Mouse (Mus musculus): ENCODE results near the gene Tet2.

Tet2 gene

GRCm38 (mm10) chr3:133516137-133516536 lies 28.8 kb downstream of the Tet2 start:
- DNase-seq: peak; percentile 93 to 94

GRCm38 (mm10) chr3:133515204-133515969 lies 29.6 kb downstream of the Tet2 start:
- no peak for DNase-seq

- no peak for DNase-seq
Observed at GRCm38 (mm10) chr3:133514290-133514689, 30.6 kb downstream of the Tet2 start.

GRCm38 (mm10) chr3:133513475-133513874 lies 31.5 kb downstream of the Tet2 start:
- no peak for DNase-seq

GRCm38 (mm10) chr3:133510368-133510767 lies 34.6 kb downstream of the Tet2 start:
- no peak for DNase-seq

GRCm38 (mm10) chr3:133509796-133510195 lies 35.1 kb downstream of the Tet2 start:
- no peak for DNase-seq

GRCm38 (mm10) chr3:133508881-133509280 lies 36.1 kb downstream of the Tet2 start:
- no peak for DNase-seq

- DNase-seq: no peak
Observed at GRCm38 (mm10) chr3:133506289-133506954, 38.5 kb downstream of the Tet2 start.

GRCm38 (mm10) chr3:133496953-133497352 lies 48.0 kb downstream of the Tet2 start:
- no peak for DNase-seq

GRCm38 (mm10) chr3:133491370-133491769 lies 53.6 kb downstream of the Tet2 start:
- no peak for DNase-seq

GRCm38 (mm10) chr3:133488022-133488725 lies 56.8 kb downstream of the Tet2 start:
- no peak for DNase-seq

GRCm38 (mm10) chr3:133482887-133483286 lies 62.1 kb downstream of the Tet2 start:
- peak; percentile 16 to 35 for DNase-seq

- DNase-seq: no peak
Observed at GRCm38 (mm10) chr3:133478987-133479386, 66.0 kb downstream of the Tet2 start.

GRCm38 (mm10) chr3:133473781-133474180 lies 71.2 kb downstream of the Tet2 start:
- DNase-seq: no peak

- peak; percentile 71 to 82 for DNase-seq
Observed at GRCm38 (mm10) chr3:133471101-133471500, 73.8 kb downstream of the Tet2 start.

- DNase-seq: no peak
Observed at GRCm38 (mm10) chr3:133468883-133469282, 76.1 kb downstream of the Tet2 start.

GRCm38 (mm10) chr3:133463233-133463632 lies 81.7 kb downstream of the Tet2 start:
- no peak for DNase-seq

GRCm38 (mm10) chr3:133462485-133462884 lies 82.5 kb downstream of the Tet2 start:
- DNase-seq: no peak

- no peak for DNase-seq
Observed at GRCm38 (mm10) chr3:133462059-133462458, 82.9 kb downstream of the Tet2 start.

GRCm38 (mm10) chr3:133459174-133459573 lies 85.8 kb downstream of the Tet2 start:
- no peak for DNase-seq

GRCm38 (mm10) chr3:133453896-133454295 lies 91.0 kb downstream of the Tet2 start:
- no peak for DNase-seq

GRCm38 (mm10) chr3:133436919-133437320 lies 108.0 kb downstream of the Tet2 start:
- DNase-seq: no peak

GRCm38 (mm10) chr3:133436279-133436860 lies 108.6 kb downstream of the Tet2 start:
- DNase-seq: no peak

All from cerebellum, postnatal 10 days (tissue).